29 mouse cellular contexts compared by ENCODE assay signal in the genomic region with DNA sequence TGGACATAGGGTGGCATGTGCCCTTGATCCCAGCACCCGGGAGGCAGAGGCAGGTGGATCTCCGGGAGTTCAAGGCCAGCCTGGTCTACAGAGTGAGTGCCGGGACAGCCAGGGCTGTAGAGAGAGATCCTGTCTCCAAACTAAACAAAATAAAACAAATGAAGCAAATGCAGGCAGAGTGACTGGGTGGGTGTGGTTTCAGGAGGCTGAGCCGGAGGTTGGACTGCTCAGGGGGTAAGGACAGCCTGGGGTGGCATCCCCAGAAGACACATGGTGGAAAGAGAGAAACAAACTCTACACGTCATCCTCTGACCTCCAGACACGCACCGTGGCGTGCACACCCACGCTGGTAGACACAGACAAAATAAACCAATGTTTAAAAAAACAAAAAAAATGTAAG. TPM values are rescaled to one million over a fixed set of nuclear protein-coding genes. Genes with fewer than 3 reads are reported as not detected.
DNase-seq lines count a peak whose midpoint lies in the region; ATAC-seq and TF ChIP-seq lines count a peak whose summit lies in the region.
"Had no signal": no experiment of that assay in that cellular context is flagged by ENCODE, and none has a peak within 500 bp of the region (broad histone marks: within the 10 kb centered on the region; RNA-seq: fewer than 3 reads in every experiment).

No protein-coding gene starts in this region.

- no peak for TF ChIP-seq CTCF in lung, postnatal 0 days (IDR thresholded peaks at IDR 0.05)

- no peak for ATAC-seq in kidney, embryonic 15.5 days (replicated peaks; ENCODE audit: low FRiP score)
- peak; percentile 16 for ATAC-seq in lung, postnatal 0 days
- no peak for ATAC-seq in intestine, embryonic 16.5 days
- ATAC-seq: forebrain, embryonic 13.5 days; midbrain, embryonic 13.5 days had no signal

- no peak for DNase-seq in kidney, postnatal 14 days
- DNase-seq in lung, postnatal 0 days (ENCODE audit: low spot score): no peak
- DNase-seq in lung, postnatal 10 days: no peak
- DNase-seq in R1 (ENCODE audit: low read depth, low spot score): peak; percentile 67
- no peak for DNase-seq in left cerebral cortex, adult 18-20 months (ENCODE audit: low spot score in 2 of 2)
- DNase-seq: adrenal gland, postnatal 25 days; B cell, adult 2 months; cerebellum, adult 11-12 months; cerebellum, adult 9-11 months; gastrocnemius, postnatal 10 days; kidney, adult 2 months; layer of hippocampus, postnatal 36 days; liver, embryonic 13.5 days; lung, adult 18-20 months; right cerebral cortex, postnatal 4 days; thymus, adult 18-20 months; thymus, postnatal 25 days had no signal

- H3K9ac ChIP-seq in kidney, embryonic 15.5 days: no peak overlapping the region
- H3K9ac ChIP-seq in lung, postnatal 0 days (replicated peaks; ENCODE audit: low read depth): no peak overlapping the region
- no peak overlapping the region for H3K9ac ChIP-seq in intestine, embryonic 16.5 days (ENCODE audit: low read depth, low read length)
- H3K9ac ChIP-seq: forebrain, embryonic 13.5 days; heart, embryonic 15.5 days; hindbrain, embryonic 12.5 days; limb, embryonic 15.5 days; liver, embryonic 13.5 days; midbrain, embryonic 13.5 days had no signal

- peaks cover 9% of the 10 kb centered on the region; the same call in 1 of the 2 replicates for H3K4me1 ChIP-seq in kidney, embryonic 15.5 days
- no peaks in the 10 kb centered on the region for H3K4me1 ChIP-seq in lung, postnatal 0 days (ENCODE audit: insufficient read depth, low read depth, low read length)
- no peaks in the 10 kb centered on the region for H3K4me1 ChIP-seq in intestine, embryonic 16.5 days (ENCODE audit: control insufficient read depth, insufficient read depth, low read length)
- H3K4me1 ChIP-seq: forebrain, embryonic 13.5 days; heart, embryonic 15.5 days; hindbrain, embryonic 12.5 days; midbrain, embryonic 13.5 days had no signal

- WGBS in kidney, embryonic 15.5 days: 61% methylated on average over 9 of the region's 9 CpGs
- WGBS in lung, postnatal 0 days: 49% methylated on average over 9 of the region's 9 CpGs
- WGBS in intestine, embryonic 16.5 days: 68% methylated on average over 9 of the region's 9 CpGs

- no peaks in the 10 kb centered on the region for H3K27me3 ChIP-seq in kidney, embryonic 15.5 days
- no peaks in the 10 kb centered on the region for H3K27me3 ChIP-seq in lung, postnatal 0 days (replicated peaks; ENCODE audit: insufficient read depth, low read length)
- no peaks in the 10 kb centered on the region for H3K27me3 ChIP-seq in intestine, embryonic 16.5 days (replicated peaks; ENCODE audit: control insufficient read depth, insufficient read depth, low read length)
- H3K27me3 ChIP-seq: forebrain, embryonic 13.5 days; heart, embryonic 15.5 days; hindbrain, embryonic 12.5 days; limb, embryonic 15.5 days; liver, embryonic 13.5 days; midbrain, embryonic 13.5 days had no signal

- H3K9me3 ChIP-seq in kidney, embryonic 15.5 days (replicated peaks): no peaks in the 10 kb centered on the region
- H3K9me3 ChIP-seq in lung, postnatal 0 days (ENCODE audit: low read length): no peaks in the 10 kb centered on the region
- no peaks in the 10 kb centered on the region for H3K9me3 ChIP-seq in intestine, embryonic 16.5 days (ENCODE audit: control insufficient read depth, low read length)
- H3K9me3 ChIP-seq: forebrain, embryonic 13.5 days; G1E; heart, embryonic 15.5 days; hindbrain, embryonic 12.5 days; limb, embryonic 10.5 days; limb, embryonic 15.5 days; liver, embryonic 13.5 days; midbrain, embryonic 13.5 days had no signal

- no peak overlapping the region for H3K4me3 ChIP-seq in kidney, embryonic 15.5 days (replicated peaks)
- no peak overlapping the region for H3K4me3 ChIP-seq in lung, postnatal 0 days (ENCODE audit: low read depth, low read length)
- H3K4me3 ChIP-seq in intestine, embryonic 16.5 days (ENCODE audit: low read length): no peak overlapping the region
- H3K4me3 ChIP-seq: forebrain, embryonic 13.5 days; heart, embryonic 15.5 days; hindbrain, embryonic 12.5 days; limb, embryonic 10.5 days; limb, embryonic 15.5 days; liver, embryonic 13.5 days; midbrain, embryonic 13.5 days had no signal

- peak overlapping the region; percentile 27; the same call in 1 of the 2 replicates for H3K4me2 ChIP-seq in kidney, embryonic 15.5 days
- H3K4me2 ChIP-seq in lung, postnatal 0 days (replicated peaks; ENCODE audit: low read depth, low read length): 0 out of 2 replicates have a peak overlapping the region, but pooled peaks have one; percentile 3
- no peak overlapping the region for H3K4me2 ChIP-seq in intestine, embryonic 16.5 days (ENCODE audit: low read depth, low read length)
- H3K4me2 ChIP-seq: forebrain, embryonic 13.5 days; heart, embryonic 15.5 days; hindbrain, embryonic 12.5 days; limb, embryonic 15.5 days; liver, embryonic 13.5 days; midbrain, embryonic 13.5 days had no signal

- H3K27ac ChIP-seq in kidney, embryonic 15.5 days: no peak overlapping the region
- no peak overlapping the region for H3K27ac ChIP-seq in lung, postnatal 0 days (ENCODE audit: low read length)
- H3K27ac ChIP-seq in intestine, embryonic 16.5 days (ENCODE audit: low read length): no peak overlapping the region
- H3K27ac ChIP-seq: forebrain, embryonic 13.5 days; heart, embryonic 15.5 days; hindbrain, embryonic 12.5 days; limb, embryonic 10.5 days; limb, embryonic 15.5 days; liver, embryonic 13.5 days; macrophage; midbrain, embryonic 13.5 days; stomach, postnatal 0 days had no signal

- no peak for TF ChIP-seq EP300 in lung, postnatal 0 days (IDR thresholded peaks at IDR 0.05)

- no peaks in the 10 kb centered on the region for H3K36me3 ChIP-seq in kidney, embryonic 15.5 days
- H3K36me3 ChIP-seq in lung, postnatal 0 days (ENCODE audit: insufficient read depth, low read length): no peaks in the 10 kb centered on the region
- H3K36me3 ChIP-seq in intestine, embryonic 16.5 days (ENCODE audit: control insufficient read depth, insufficient read depth, low read length): no peaks in the 10 kb centered on the region
- H3K36me3 ChIP-seq: G1E; heart, embryonic 15.5 days; hindbrain, embryonic 12.5 days; limb, embryonic 10.5 days; limb, embryonic 15.5 days; liver, embryonic 13.5 days; midbrain, embryonic 13.5 days had no signal

RNA-seq across cellular contexts. Expression of gene Tcf7l1, which starts 24.4 kb away (rescaled TPM):
- 35.2 and 38.2 TPM in 2 replicates for polyA plus RNA-seq in kidney, embryonic 15.5 days (2015; fragmentation: Nextera tagmentation; extraction: Ambion mirVana)
- polyA plus RNA-seq in lung, postnatal 0 days (2015; fragmentation: Nextera tagmentation; extraction: Ambion mirVana): 17.5 and 18.6 TPM in 2 replicates
- polyA plus RNA-seq in intestine, embryonic 16.5 days (2015; fragmentation: Nextera tagmentation; extraction: Ambion mirVana): 8.5 and 11.2 TPM in 2 replicates
- total RNA-seq in left cerebral cortex, adult 18-20 months (2021): 1 to 10 TPM; 3.0 to 3.4 TPM
- total RNA-seq: common myeloid progenitor, adult 5-6 weeks had no signal
- polyA plus RNA-seq: G1E, macrophage had no signal
